Mouse (Mus musculus): ENCODE measurements at regions not wholly inside any gene's neighbourhood (a gene's known extent, or its start where the extent isn't known, plus 50 kb on each side); places are given as distances from the start of the nearest gene placed in this dataset.

- CTCF ChIA-PET = interaction anchor here in 2 of 4 experiments (0.8 to 2.1 kb wide), 5 partner anchors 22 to 132 kb away, joined by 3 to 7 read pairs (median 3); no protein-coding TSS in a partner anchor
- POLR2A ChIA-PET = interaction anchor here in 3 of 4 experiments (0.8 to 3.8 kb wide), 10 partner anchors 8 to 195 kb away, joined by 3 to 19 read pairs (median 4); partner anchors contain the start of gene Ccdc88b (in 1 of the 3)
These were observed 142.1 kb upstream of the Slc22a12 start for GRCm38 (mm10) chr19:6684921-6685320.

DNA sequence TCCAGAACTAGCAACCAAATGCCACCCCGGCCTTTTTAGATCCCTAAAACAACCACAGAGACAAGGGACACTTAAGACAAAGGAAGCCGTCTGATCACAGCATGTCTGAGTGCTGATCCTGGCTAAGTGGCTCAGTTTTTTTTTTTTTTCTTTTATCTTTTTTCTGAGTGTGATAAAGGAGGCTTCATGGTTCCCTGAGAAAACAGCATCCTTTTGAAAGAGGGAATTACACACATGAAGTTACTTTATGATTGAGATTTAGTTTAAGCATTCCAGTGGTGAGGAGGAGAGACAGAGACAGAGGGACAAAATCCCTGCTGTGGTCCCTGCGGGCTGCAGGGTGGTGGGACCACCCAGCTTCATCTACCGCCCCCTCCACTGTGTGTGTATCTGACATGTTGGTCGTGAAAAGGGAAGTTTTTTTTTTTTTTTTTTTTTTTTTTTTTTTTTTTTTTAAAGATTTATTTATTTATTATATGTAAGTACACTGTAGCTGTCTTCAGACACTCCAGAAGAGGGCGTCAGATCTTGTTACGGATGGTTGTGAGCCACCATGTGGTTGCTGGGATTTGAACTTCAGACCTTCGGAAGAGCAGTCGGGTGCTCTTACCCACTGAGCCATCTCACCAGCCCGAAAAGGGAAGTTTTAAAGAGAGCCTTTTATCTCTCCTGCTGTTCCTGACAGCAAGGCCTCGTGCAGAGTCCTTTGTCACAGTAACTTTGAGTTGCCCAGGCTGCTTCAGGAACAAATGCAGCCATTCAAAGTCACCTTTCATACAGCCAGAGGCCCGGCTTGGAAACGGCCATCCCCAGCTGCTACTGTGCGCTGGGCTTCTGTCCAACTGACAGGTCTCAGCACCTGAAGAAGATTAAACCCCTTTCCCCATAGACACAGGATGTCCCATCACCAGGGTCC lies 136.8 kb upstream of the Slc22a12 start:
- CTCF ChIA-PET = interaction anchor here in 3 of 4 experiments (0.6 to 1.0 kb wide), 4 partner anchors 12 to 1070 kb away, joined by 3 to 6 read pairs (median 4); partner anchors contain the start of gene Kat5 (in 1 of the 3)
- POLR2A ChIA-PET = interaction anchor here in 3 of 4 experiments (0.6 to 1.4 kb wide), 9 partner anchors 9 to 869 kb away, joined by 3 to 8 read pairs (median 3); no protein-coding TSS in a partner anchor

GRCm38 (mm10) chr19:6677511-6677910 lies 134.7 kb upstream of the Slc22a12 start:
- ChIA-PET CTCF (interaction anchor here in 2 of 4 experiments (0.9 to 1.2 kb wide), 3 partner anchors 14 to 178 kb away, joined by 3 to 5 read pairs (median 5); no protein-coding TSS in a partner anchor), POLR2A (interaction anchor here in 3 of 4 experiments (0.6 to 2.9 kb wide), 9 partner anchors 9 to 273 kb away, joined by 3 to 9 read pairs (median 3); partner anchors contain the start of gene Esrra (in 1 of the 3))

- POLR2A ChIA-PET = interaction anchor here in 3 of 4 experiments (0.6 to 2.9 kb wide), 24 partner anchors 8 to 826 kb away, joined by 3 to 19 read pairs (median 3); partner anchors contain the start of genes Bad (in 1 of the 3), Esrra (in 1 of the 3) and Gpr137 (in 1 of the 3)
- CTCF ChIA-PET = interaction anchor here in 3 of 4 experiments (0.6 to 1.1 kb wide), 9 partner anchors 10 to 858 kb away, joined by 3 to 4 read pairs (median 3); partner anchors contain the start of gene Fkbp2 (in 1 of the 3)
These were observed 132.8 kb upstream of the Slc22a12 start for GRCm38 (mm10) chr19:6675586-6675985.

- ChIA-PET POLR2A (interaction anchor here (0.6 to 1.8 kb wide), 5 partner anchors 26 to 734 kb away, joined by 3 to 7 read pairs (median 5); no protein-coding TSS in a partner anchor), CTCF (interaction anchor here in 1 of 4 experiments (0.7 kb wide), 1 partner anchor 548 kb away, joined by 6 read pairs; no protein-coding TSS in a partner anchor)
These were observed 128.9 kb upstream of the Slc22a12 start for GRCm38 (mm10) chr19:6671696-6672095.

DNA sequence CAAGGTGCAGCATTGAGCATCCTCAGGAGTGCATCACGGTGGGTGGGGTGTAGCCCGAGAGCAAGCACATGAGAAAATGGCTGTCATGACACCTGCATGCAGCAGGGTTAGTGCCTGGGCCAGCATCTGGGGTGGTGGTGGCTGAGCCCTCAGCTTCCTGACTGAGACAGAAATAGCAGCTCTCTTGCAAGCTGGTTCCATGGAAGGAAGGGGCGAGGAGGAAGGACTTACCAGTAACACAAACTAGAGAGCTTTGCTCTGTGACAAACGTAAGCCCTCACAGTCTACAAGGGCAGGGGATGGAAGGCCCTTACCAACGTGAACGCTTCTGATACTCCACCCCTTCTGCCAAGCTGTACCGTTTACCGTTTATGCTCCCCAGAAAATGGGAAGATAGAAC lies 127.0 kb upstream of the Slc22a12 start:
- ChIA-PET CTCF (interaction anchor here in 2 of 4 experiments (0.9 to 1.5 kb wide), 3 partner anchors 24 to 178 kb away, joined by 3 to 4 read pairs (median 3); no protein-coding TSS in a partner anchor), POLR2A (interaction anchor here (0.6 to 1.8 kb wide), 13 partner anchors 9 to 359 kb away, joined by 3 to 7 read pairs (median 3); partner anchors contain the start of gene Sf1 (in 1 of the 4))

DNA sequence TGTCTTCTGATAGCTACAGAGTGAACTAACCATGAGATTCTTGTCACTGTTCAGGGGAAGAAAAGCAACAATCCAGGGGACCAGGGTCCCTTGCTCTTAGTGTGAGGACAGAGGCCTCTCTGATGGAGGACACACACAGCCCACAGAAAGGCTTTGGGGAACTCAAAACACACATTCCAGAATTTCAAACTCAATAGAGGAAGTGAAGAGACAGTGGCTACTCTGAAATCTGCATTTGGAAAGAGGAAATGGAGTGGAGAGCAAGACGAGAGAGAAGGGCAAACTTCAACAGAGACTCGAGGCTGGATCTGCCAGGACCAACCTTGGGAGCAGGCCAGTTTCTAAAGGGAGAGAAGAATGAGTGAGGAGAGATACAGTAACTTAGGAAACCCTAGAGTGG lies 125.7 kb upstream of the Slc22a12 start:
- ChIA-PET CTCF (interaction anchor here in 3 of 4 experiments (0.5 to 1.5 kb wide), 4 partner anchors 147 to 1983 kb away, joined by 3 to 4 read pairs (median 3); no protein-coding TSS in a partner anchor), POLR2A (interaction anchor here in 2 of 4 experiments (0.6 to 1.7 kb wide), 4 partner anchors 15 to 209 kb away, joined by 3 to 4 read pairs (median 3); no protein-coding TSS in a partner anchor)

GRCm38 (mm10) chr19:6666187-6666722 lies 123.4 kb upstream of the Slc22a12 start:
- ChIA-PET POLR2A (interaction anchor here (0.6 to 1.6 kb wide), 7 partner anchors 9 to 1001 kb away, joined by 3 to 8 read pairs (median 3); no protein-coding TSS in a partner anchor), CTCF (interaction anchor here in 2 of 4 experiments (0.6 to 0.8 kb wide), 4 partner anchors 12 to 351 kb away, joined by 3 to 6 read pairs (median 3); no protein-coding TSS in a partner anchor)

GRCm38 (mm10) chr19:6665264-6666054 lies 122.6 kb upstream of the Slc22a12 start:
- CTCF ChIA-PET = interaction anchor here in 3 of 4 experiments (0.6 to 0.8 kb wide), 3 partner anchors 18 to 251 kb away, joined by 3 to 6 read pairs (median 6); no protein-coding TSS in a partner anchor
- POLR2A ChIA-PET = interaction anchor here (0.5 to 1.7 kb wide), 9 partner anchors 10 to 1000 kb away, joined by 3 to 6 read pairs (median 4); no protein-coding TSS in a partner anchor

- POLR2A ChIA-PET = interaction anchor here in 3 of 4 experiments (1.1 to 1.9 kb wide), 4 partner anchors 11 to 19 kb away, joined by 4 to 5 read pairs (median 5); no protein-coding TSS in a partner anchor
- CTCF ChIA-PET = interaction anchor here in 3 of 4 experiments (0.7 to 1.7 kb wide), 9 partner anchors 10 to 315 kb away, joined by 3 to 9 read pairs (median 5); no protein-coding TSS in a partner anchor
These were observed 121.6 kb upstream of the Slc22a12 start for GRCm38 (mm10) chr19:6664311-6664952.

DNA sequence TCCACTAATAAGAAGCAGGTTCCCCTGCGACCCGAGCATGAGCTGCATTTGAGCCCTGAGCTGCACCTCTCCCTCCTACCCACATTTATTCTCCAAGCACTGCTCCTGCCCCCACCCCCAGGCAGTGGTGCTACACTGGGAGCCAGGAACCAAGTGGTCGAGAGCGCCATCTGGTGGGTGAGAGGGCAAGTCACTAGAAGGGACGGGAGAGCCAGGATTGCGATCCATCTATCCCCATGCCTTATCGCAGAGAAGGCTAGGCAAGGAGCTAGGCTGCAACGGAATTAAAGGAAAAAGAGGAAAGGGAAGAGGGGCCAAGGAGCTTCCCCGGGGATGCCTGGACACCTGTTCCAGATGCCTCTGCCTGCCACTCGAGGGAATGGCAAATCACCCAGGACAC lies 120.6 kb upstream of the Slc22a12 start:
- ChIA-PET CTCF (interaction anchor here in 3 of 4 experiments (0.6 to 1.7 kb wide), 21 partner anchors 9 to 316 kb away, joined by 3 to 9 read pairs (median 3); partner anchors contain the start of gene Bad (in 1 of the 3)), POLR2A (interaction anchor here in 3 of 4 experiments (0.6 to 1.9 kb wide), 5 partner anchors 12 to 533 kb away, joined by 3 to 5 read pairs (median 3); no protein-coding TSS in a partner anchor)

- CTCF ChIA-PET = interaction anchor here in 3 of 4 experiments (0.6 to 1.2 kb wide), 3 partner anchors 23 to 169 kb away, joined by 4 to 7 read pairs (median 4); no protein-coding TSS in a partner anchor
- POLR2A ChIA-PET = interaction anchor here in 1 of 4 experiments (1.9 kb wide), 1 partner anchor 17 kb away, joined by 5 read pairs; no protein-coding TSS in a partner anchor
These were observed 119.6 kb upstream of the Slc22a12 start for GRCm38 (mm10) chr19:6662346-6662939.

DNA sequence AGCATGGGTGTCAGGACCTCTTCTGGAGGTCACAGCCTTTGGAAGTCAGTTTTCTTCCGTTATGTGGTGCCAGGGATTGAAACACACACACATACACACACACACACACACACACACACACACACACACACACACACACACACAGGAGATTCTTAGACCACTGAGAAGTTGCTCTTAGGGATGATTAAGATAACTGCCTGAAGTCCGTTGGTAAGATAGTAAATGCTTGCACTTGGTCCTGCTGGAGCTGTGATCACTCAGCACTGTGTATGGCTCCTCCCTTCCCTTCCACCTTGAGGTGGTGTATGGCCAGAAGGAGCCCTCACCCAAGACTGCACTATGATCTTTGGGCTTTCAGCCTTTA lies 118.7 kb upstream of the Slc22a12 start:
- ChIA-PET CTCF (interaction anchor here in 1 of 4 experiments (0.6 kb wide), 1 partner anchor 123 kb away, joined by 4 read pairs; no protein-coding TSS in a partner anchor), POLR2A (no interaction called here)

- CTCF ChIA-PET = no interaction called here
- POLR2A ChIA-PET = no interaction called here
These were observed 118.1 kb upstream of the Slc22a12 start for GRCm38 (mm10) chr19:6660723-6661507.

DNA sequence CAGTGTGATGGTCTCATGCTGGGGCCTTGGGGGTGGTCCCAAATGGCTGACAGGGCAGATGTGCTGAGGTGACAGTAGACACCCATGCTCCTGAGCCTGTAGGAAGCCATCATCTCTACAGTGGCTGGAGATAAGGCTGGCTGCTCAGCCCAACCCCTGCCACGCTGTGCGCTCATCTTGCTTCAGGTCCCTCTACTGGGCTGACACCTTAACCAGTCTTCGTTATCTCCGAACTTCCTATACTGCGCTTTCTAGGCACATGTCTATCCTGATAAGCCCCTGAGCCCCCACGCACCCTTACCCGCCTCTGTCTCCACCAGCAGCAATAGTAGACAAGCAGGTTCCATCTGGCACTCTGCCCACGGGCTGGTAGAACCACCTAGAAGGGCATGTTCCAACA lies 117.3 kb upstream of the Slc22a12 start:
- CTCF ChIA-PET = no interaction called here
- POLR2A ChIA-PET = no interaction called here
